8 mouse cellular contexts compared by ENCODE assay signal in genomic region chr5:134742221-134742795, GRCm38 (mm10). TPM values are rescaled to one million over a fixed set of nuclear protein-coding genes. Genes with fewer than 3 reads are reported as not detected.
DNase-seq lines count a peak whose midpoint lies in the region; ATAC-seq and TF ChIP-seq lines count a peak whose summit lies in the region.

No protein-coding gene starts in this region.

- H3K9ac ChIP-seq in midbrain, embryonic 11.5 days (ENCODE audit: low read length), result 0 out of 2 replicates have a peak overlapping the region, but pooled peaks have one; percentile 20
- no peak overlapping the region for H3K9ac ChIP-seq in midbrain, embryonic 15.5 days
- no peak overlapping the region for H3K9ac ChIP-seq in kidney, postnatal 0 days (ENCODE audit: low read depth, low read length)

- no peaks in the 10 kb centered on the region for H3K27me3 ChIP-seq in midbrain, embryonic 11.5 days (ENCODE audit: control insufficient read depth, insufficient read depth, low read length)
- H3K27me3 ChIP-seq in midbrain, embryonic 15.5 days (replicated peaks), result no peaks in the 10 kb centered on the region
- H3K27me3 ChIP-seq in kidney, postnatal 0 days (ENCODE audit: insufficient read depth, low read length), result no peaks in the 10 kb centered on the region

- 9% methylated on average over 19 of the region's 19 CpGs for WGBS in midbrain, embryonic 11.5 days
- WGBS in midbrain, embryonic 15.5 days, result 10% methylated on average over 19 of the region's 19 CpGs
- WGBS in kidney, postnatal 0 days, result 11% methylated on average over 19 of the region's 19 CpGs

- H3K27ac ChIP-seq in midbrain, embryonic 11.5 days (ENCODE audit: low read depth, low read length), result no peak overlapping the region
- H3K27ac ChIP-seq in midbrain, embryonic 15.5 days, result no peak overlapping the region
- peak overlapping the region; percentile 36; the same call in 1 of the 2 replicates for H3K27ac ChIP-seq in kidney, postnatal 0 days

- TF ChIP-seq CTCF in kidney, postnatal 0 days (IDR thresholded peaks at IDR 0.05; ENCODE audit: low read depth), result no peak

- intact Hi-C loops in gastrocnemius, postnatal 14 days (cut with DNase I; ENCODE audit: low total_unique reads), result no loop called here

- no peak for DNase-seq in midbrain, embryonic 11.5 days (ENCODE audit: low spot score, missing footprints)
- peak; percentile 47 for DNase-seq in gastrocnemius, postnatal 14 days
- DNase-seq in kidney, postnatal 0 days (ENCODE audit: low spot score), result peak; percentile 29
- DNase-seq in retina, postnatal 1 day, result peak; percentile 34
- no peak for DNase-seq in cerebellum, postnatal 36 days
- DNase-seq in adrenal gland, postnatal 4 days (ENCODE audit: low spot score in 2 of 2), result no peak

- ATAC-seq in midbrain, embryonic 11.5 days (ENCODE audit: low FRiP score), result no peak
- no peak for ATAC-seq in midbrain, embryonic 15.5 days (replicated peaks)
- ATAC-seq in kidney, postnatal 0 days (replicated peaks; ENCODE audit: low FRiP score, low read depth), result no peak
- no peak for ATAC-seq in activated CD4-positive, CD25-positive, alpha-beta regulatory T cell, adult 4 months

- 0 out of 2 replicates have a peak overlapping the region, but pooled peaks have one; percentile 13 for H3K4me2 ChIP-seq in midbrain, embryonic 11.5 days
- H3K4me2 ChIP-seq in midbrain, embryonic 15.5 days, result no peak overlapping the region
- peak overlapping the region; percentile 41 for H3K4me2 ChIP-seq in kidney, postnatal 0 days (ENCODE audit: low read length)

- H3K9me3 ChIP-seq in midbrain, embryonic 11.5 days (ENCODE audit: control insufficient read depth, low read length), result no peaks in the 10 kb centered on the region
- H3K9me3 ChIP-seq in midbrain, embryonic 15.5 days, result no peaks in the 10 kb centered on the region
- H3K9me3 ChIP-seq in kidney, postnatal 0 days (replicated peaks; ENCODE audit: low read length), result no peaks in the 10 kb centered on the region

- H3K4me1 ChIP-seq in midbrain, embryonic 11.5 days (ENCODE audit: control insufficient read depth, insufficient read depth, low read length), result peaks cover 7% of the 10 kb centered on the region; the same call in 1 of the 2 replicates
- H3K4me1 ChIP-seq in midbrain, embryonic 15.5 days, result peaks cover 18% of the 10 kb centered on the region
- no peaks in the 10 kb centered on the region; the same call in 1 of the 2 replicates for H3K4me1 ChIP-seq in kidney, postnatal 0 days (replicated peaks; ENCODE audit: insufficient read depth, low read length)

- no peaks in the 10 kb centered on the region for H3K36me3 ChIP-seq in midbrain, embryonic 11.5 days (ENCODE audit: control insufficient read depth, insufficient read depth, low read length)
- no peaks in the 10 kb centered on the region for H3K36me3 ChIP-seq in midbrain, embryonic 15.5 days (replicated peaks)
- H3K36me3 ChIP-seq in kidney, postnatal 0 days (ENCODE audit: insufficient read depth, low read length), result no peaks in the 10 kb centered on the region

- no peak overlapping the region for H3K4me3 ChIP-seq in midbrain, embryonic 11.5 days (ENCODE audit: low read depth, low read length)
- H3K4me3 ChIP-seq in midbrain, embryonic 15.5 days, result no peak overlapping the region
- H3K4me3 ChIP-seq in kidney, postnatal 0 days (replicated peaks; ENCODE audit: low read depth, low read length), result no peak overlapping the region

RNA-seq across cellular contexts. Expression of gene Eln, which starts 4.8 kb away (rescaled TPM):
- polyA plus RNA-seq in midbrain, embryonic 11.5 days (2014; fragmentation: Nextera tagmentation; extraction: Ambion mirVana), result 1.1 and 2.0 TPM in 2 replicates
- 8.7 and 9.3 TPM in 2 replicates for polyA plus RNA-seq in midbrain, embryonic 15.5 days (2015; fragmentation: Nextera tagmentation; extraction: Ambion mirVana)
- total RNA-seq in gastrocnemius, postnatal 14 days (2021), result 100 to 1,000 TPM; 123 to 198 TPM
- 77.7 and 78.9 TPM in 2 replicates for polyA plus RNA-seq in kidney, postnatal 0 days (2015; fragmentation: Nextera tagmentation; extraction: Ambion mirVana)
- under 1 TPM in 1 of 2 experiments, not detected in 1; 0.15 TPM for polyA plus RNA-seq in activated CD4-positive, CD25-positive, alpha-beta regulatory T cell, adult 4 months (2017; shearing (Covaris generic))
- 100 to 1,000 TPM; 192 to 231 TPM for total RNA-seq in adrenal gland, postnatal 4 days (2021)

RNA-seq across cellular contexts. Expression of gene Limk1, which starts 53.9 kb away (rescaled TPM):
- polyA plus RNA-seq in midbrain, embryonic 11.5 days (2014; fragmentation: Nextera tagmentation; extraction: Ambion mirVana), result 8.4 and 9.1 TPM in 2 replicates
- 21.6 and 25.1 TPM in 2 replicates for polyA plus RNA-seq in midbrain, embryonic 15.5 days (2015; fragmentation: Nextera tagmentation; extraction: Ambion mirVana)
- total RNA-seq in gastrocnemius, postnatal 14 days (2021), result 1 to 10 TPM; 5.5 to 7.2 TPM
- 3.4 and 3.6 TPM in 2 replicates for polyA plus RNA-seq in kidney, postnatal 0 days (2015; fragmentation: Nextera tagmentation; extraction: Ambion mirVana)
- 1 to 10 TPM; 3.8 to 4.2 TPM for polyA plus RNA-seq in activated CD4-positive, CD25-positive, alpha-beta regulatory T cell, adult 4 months (2017; shearing (Covaris generic))
- 10 to 100 TPM; 31.1 to 32.3 TPM for total RNA-seq in adrenal gland, postnatal 4 days (2021)

Comparison
In these comparisons a context has a peak if more than half of its experiments do, and no peak if none do; other contexts are left out.
1. DNase-seq: peak in gastrocnemius, postnatal 14 days (single experiment), kidney, postnatal 0 days (single experiment) and retina, postnatal 1 day (single experiment); none in midbrain, embryonic 11.5 days (single experiment), cerebellum, postnatal 36 days (0 of 2) and adrenal gland, postnatal 4 days (0 of 2).